Mouse (Mus musculus): ENCODE data around the gene Msln. TPM values are rescaled to one million over a fixed set of nuclear protein-coding genes. Genes with fewer than 3 reads are reported as not detected.

Gene Msln
- total and polyA plus RNA-seq, 2 experiments, result 0.74 to 1.1 TPM

DNA sequence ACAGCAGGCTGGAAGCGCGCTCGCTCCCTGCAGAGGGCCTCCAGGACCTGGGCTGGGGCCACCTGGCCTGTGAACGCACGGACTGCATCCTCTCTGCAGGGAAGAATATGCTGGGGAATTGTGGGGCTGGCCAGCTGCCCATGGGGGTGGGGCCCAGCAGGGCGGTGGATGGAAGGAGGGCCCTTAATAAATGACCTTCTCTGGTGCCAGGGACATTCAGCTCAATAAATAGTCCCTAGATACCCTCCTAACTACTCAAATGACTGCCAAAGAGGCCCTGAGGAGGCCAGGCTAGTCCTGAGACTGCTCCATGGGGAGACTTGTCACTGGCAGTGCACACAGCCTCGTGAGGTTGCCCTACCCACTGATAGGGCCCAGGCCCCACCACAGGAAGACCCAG is 28.9 kb upstream of the Msln start:
- Histone ChIP-seq H3K27me3 (ENCODE audit: control insufficient read depth, insufficient read depth, low read length) (no peaks in the 10 kb centered on the region), H3K27ac (replicated peaks; ENCODE audit: insufficient read depth, low read depth, low read length) (no peak overlapping the region), H3K4me3 (ENCODE audit: insufficient read depth, low read depth, low read length) (no peak overlapping the region), H3K9ac (ENCODE audit: low read depth, low read length) (no peak overlapping the region), H3K36me3 (ENCODE audit: control insufficient read depth, insufficient read depth, low read length) (peaks cover 2% of the 10 kb centered on the region; the same call in 1 of the 2 replicates), H3K79me2 (ENCODE audit: control insufficient read depth, insufficient read depth, low read length) (no peaks in the 10 kb centered on the region), H3K4me1 (ENCODE audit: control insufficient read depth, insufficient read depth, low read length) (peaks cover 3% of the 10 kb centered on the region; the same call in 1 of the 2 replicates)
- DNase-seq (ENCODE audit: extremely low read depth, low read depth, low spot score), result no peak
- WGBS, result 73% methylated on average over 7 of the region's 7 CpGs
- TF ChIP-seq CTCF (IDR thresholded peaks at IDR 0.05; ENCODE audit: low read depth, low read length), result no peak
- no peak for TF ChIP-seq POLR2A (IDR thresholded peaks at IDR 0.05; ENCODE audit: extremely low read depth, insufficient read depth, low read length)

DNA sequence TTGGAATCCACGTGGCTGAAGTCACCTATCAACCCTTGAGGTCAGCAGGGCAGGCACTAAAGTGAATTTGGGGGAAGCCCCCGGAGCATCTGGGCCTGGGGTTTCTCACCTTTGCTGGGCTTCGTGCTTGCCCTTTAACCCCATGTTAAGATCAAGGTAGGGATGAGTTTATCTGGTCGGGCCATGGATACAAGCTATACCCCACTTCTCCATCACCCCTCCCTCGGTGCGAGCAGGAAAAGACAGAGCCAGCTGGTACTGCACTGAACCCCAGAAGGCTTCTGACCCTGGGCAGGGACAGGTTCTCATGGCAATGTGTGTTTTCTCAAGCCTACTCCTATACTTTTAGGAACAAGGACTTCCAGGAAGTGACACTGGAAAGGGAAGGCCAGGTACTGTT is 27.2 kb upstream of the Msln start:
- no peak for DNase-seq (ENCODE audit: extremely low read depth, low read depth, low spot score)
- Histone ChIP-seq H3K27ac (replicated peaks; ENCODE audit: insufficient read depth, low read depth, low read length) (no peak overlapping the region), H3K79me2 (ENCODE audit: control insufficient read depth, insufficient read depth, low read length) (no peaks in the 10 kb centered on the region), H3K9ac (ENCODE audit: low read depth, low read length) (no peak overlapping the region), H3K4me1 (ENCODE audit: control insufficient read depth, insufficient read depth, low read length) (peaks cover 3% of the 10 kb centered on the region; the same call in 1 of the 2 replicates), H3K4me3 (ENCODE audit: insufficient read depth, low read depth, low read length) (no peak overlapping the region), H3K36me3 (ENCODE audit: control insufficient read depth, insufficient read depth, low read length) (peaks cover 5% of the 10 kb centered on the region; the same call in 1 of the 2 replicates), H3K27me3 (ENCODE audit: control insufficient read depth, insufficient read depth, low read length) (no peaks in the 10 kb centered on the region)
- WGBS, result 77% methylated on average over 6 of the region's 6 CpGs
- TF ChIP-seq CTCF (IDR thresholded peaks at IDR 0.05; ENCODE audit: low read depth, low read length) (no peak), POLR2A (IDR thresholded peaks at IDR 0.05; ENCODE audit: extremely low read depth, insufficient read depth, low read length) (no peak)

DNA sequence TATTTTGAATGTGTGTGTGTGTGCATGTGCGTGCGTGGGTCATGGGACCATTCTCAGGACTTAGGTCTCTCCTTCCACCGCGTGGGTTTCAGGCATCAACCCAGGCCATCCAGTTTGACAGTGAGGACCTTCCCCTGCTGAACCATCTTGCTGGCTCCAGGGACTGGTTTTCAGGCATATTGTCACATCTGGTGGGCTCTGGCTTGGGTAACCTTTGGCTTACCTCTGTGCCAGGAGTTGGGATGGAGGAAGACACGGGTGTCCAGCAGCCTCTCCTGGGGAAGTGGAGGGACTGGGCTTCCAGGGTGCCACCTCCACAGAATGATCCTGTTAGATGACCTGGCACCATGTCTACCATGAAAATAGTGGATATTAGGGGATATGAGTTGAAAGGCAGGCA is 23.8 kb upstream of the Msln start:
- Histone ChIP-seq H3K4me3 (ENCODE audit: insufficient read depth, low read depth, low read length) (no peak overlapping the region), H3K9ac (ENCODE audit: low read depth, low read length) (no peak overlapping the region), H3K4me1 (ENCODE audit: control insufficient read depth, insufficient read depth, low read length) (peaks cover 4% of the 10 kb centered on the region; the same call in 1 of the 2 replicates), H3K27ac (replicated peaks; ENCODE audit: insufficient read depth, low read depth, low read length) (no peak overlapping the region), H3K79me2 (ENCODE audit: control insufficient read depth, insufficient read depth, low read length) (0 out of 2 replicates have a peak, but pooled peaks cover 6% of the 10 kb centered on the region), H3K36me3 (ENCODE audit: control insufficient read depth, insufficient read depth, low read length) (peaks cover 5% of the 10 kb centered on the region; the same call in 1 of the 2 replicates), H3K27me3 (ENCODE audit: control insufficient read depth, insufficient read depth, low read length) (no peaks in the 10 kb centered on the region)
- TF ChIP-seq CTCF (IDR thresholded peaks at IDR 0.05; ENCODE audit: low read depth, low read length) (no peak), POLR2A (IDR thresholded peaks at IDR 0.05; ENCODE audit: extremely low read depth, insufficient read depth, low read length) (no peak)
- 95% methylated on average over 5 of the region's 5 CpGs for WGBS
- DNase-seq (ENCODE audit: extremely low read depth, low read depth, low spot score), result no peak

DNA sequence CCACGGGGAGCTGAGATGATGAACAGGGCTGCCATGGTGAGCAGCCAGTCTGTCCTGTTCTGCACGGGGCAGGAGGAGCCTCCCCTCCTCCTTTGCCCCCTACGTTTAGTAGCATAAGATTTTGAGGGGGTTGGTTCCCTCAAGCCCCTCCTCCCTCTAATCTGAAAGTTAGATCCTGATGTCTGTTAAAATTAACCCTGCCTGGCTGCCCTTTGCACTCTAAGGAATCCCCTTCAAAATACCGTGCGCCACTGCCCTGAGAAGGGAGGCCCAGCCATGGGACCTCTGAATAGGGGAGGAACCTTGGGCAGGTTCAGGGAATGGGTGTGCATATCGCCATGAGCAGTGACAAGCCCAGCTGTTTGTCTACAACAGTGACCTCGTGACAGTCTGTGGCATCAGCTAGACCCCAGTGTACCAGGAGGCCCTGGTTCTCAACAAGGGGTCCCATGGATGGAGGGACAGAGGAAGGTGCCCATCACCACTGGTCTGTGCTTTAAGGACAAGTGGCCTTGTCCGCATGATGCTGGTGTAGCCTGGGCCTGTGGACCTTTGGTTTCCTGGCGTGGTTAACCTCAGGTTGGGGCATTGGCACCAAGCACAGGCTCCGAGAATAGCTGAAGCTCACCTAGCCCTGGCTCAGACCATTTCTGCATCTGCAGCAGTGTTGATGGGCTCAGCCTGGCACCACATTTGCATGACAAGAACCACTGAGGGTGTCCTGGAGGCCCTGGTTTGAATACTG is 21.3 kb upstream of the Msln start:
- TF ChIP-seq POLR2A (IDR thresholded peaks at IDR 0.05; ENCODE audit: extremely low read depth, insufficient read depth, low read length), result no peak
- no peak for TF ChIP-seq CTCF (IDR thresholded peaks at IDR 0.05; ENCODE audit: low read depth, low read length)
- Histone ChIP-seq H3K4me1 (ENCODE audit: control insufficient read depth, insufficient read depth, low read length) (peaks cover 4% of the 10 kb centered on the region; the same call in 1 of the 2 replicates), H3K27me3 (ENCODE audit: control insufficient read depth, insufficient read depth, low read length) (no peaks in the 10 kb centered on the region), H3K4me3 (ENCODE audit: insufficient read depth, low read depth, low read length) (no peak overlapping the region), H3K27ac (replicated peaks; ENCODE audit: insufficient read depth, low read depth, low read length) (no peak overlapping the region), H3K36me3 (ENCODE audit: control insufficient read depth, insufficient read depth, low read length) (peaks cover 5% of the 10 kb centered on the region; the same call in 1 of the 2 replicates), H3K9ac (ENCODE audit: low read depth, low read length) (no peak overlapping the region), H3K79me2 (ENCODE audit: control insufficient read depth, insufficient read depth, low read length) (0 out of 2 replicates have a peak, but pooled peaks cover 6% of the 10 kb centered on the region)
- 82% methylated on average over 10 of the region's 10 CpGs for WGBS
- DNase-seq (ENCODE audit: extremely low read depth, low read depth, low spot score), result no peak

DNA sequence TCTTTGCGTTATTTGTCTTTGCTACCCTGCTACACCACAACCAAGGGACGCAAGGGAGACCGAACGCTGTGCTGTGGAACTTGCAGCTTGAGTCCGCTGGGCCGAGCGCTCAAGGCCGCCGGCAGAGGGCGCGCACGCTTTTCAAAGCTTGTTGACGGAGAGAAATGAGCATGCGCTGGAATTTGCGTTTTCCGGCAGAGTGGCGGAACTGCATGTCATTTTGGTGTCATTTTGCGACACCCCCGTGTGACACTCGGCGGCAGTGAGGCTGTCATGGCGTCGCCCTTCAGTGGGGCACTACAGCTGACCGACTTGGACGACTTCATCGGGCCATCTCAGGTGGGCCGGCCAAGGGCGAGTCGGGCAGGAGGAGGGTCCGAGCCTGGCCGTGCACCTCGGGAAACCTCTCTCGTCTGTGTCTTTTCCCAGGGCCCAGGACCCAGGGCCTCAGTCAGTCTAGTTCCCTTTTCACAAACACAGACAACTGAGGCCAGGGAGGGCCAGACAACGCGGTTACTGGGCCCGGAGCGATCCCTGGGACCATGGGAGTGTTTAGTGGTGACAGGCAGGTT is 19.5 kb upstream of the Msln start, which contains the start of gene Narfl:
Gene Narfl (plus strand): TSS at position 228 of the 572 bp plus-strand sequence.
- Histone ChIP-seq H3K27ac (replicated peaks; ENCODE audit: insufficient read depth, low read depth, low read length) (0 out of 2 replicates have a peak within 1 kb of the TSS, but pooled peaks have one; percentile 26), H3K4me1 (ENCODE audit: control insufficient read depth, insufficient read depth, low read length) (peaks cover 4% of the 10 kb centered on the region; the same call in 1 of the 2 replicates), H3K9ac (ENCODE audit: low read depth, low read length) (peak within 1 kb of the TSS; percentile 84), H3K27me3 (ENCODE audit: control insufficient read depth, insufficient read depth, low read length) (no peaks in the 10 kb centered on the region), H3K4me3 (ENCODE audit: insufficient read depth, low read depth, low read length) (peak within 1 kb of the TSS; percentile 85), H3K79me2 (ENCODE audit: control insufficient read depth, insufficient read depth, low read length) (0 out of 2 replicates have a peak, but pooled peaks cover 6% of the 10 kb centered on the region), H3K36me3 (ENCODE audit: control insufficient read depth, insufficient read depth, low read length) (peaks cover 3% of the 10 kb centered on the region; the same call in 1 of the 2 replicates)
- peak; percentile 95 for TF ChIP-seq CTCF (IDR thresholded peaks at IDR 0.05; ENCODE audit: low read depth, low read length)
- TF ChIP-seq POLR2A (IDR thresholded peaks at IDR 0.05; ENCODE audit: extremely low read depth, insufficient read depth, low read length), result peak; percentile 72
- DNase-seq (ENCODE audit: extremely low read depth, low read depth, low spot score), result peak; percentile 93
- WGBS, result under 1% methylated on average over 37 of the region's 37 CpGs

Data from liver, adult 2 months (tissue).